Mouse (Mus musculus) adrenal gland, adult 18-20 months (tissue): Measurements from ENCODE around the gene Lhx9. TPM values are rescaled to one million over a fixed set of nuclear protein-coding genes. Genes with fewer than 3 reads are reported as not detected.

ENCODE experiments used
- DNase-seq, 2 experiments: peaks; one replicate each; pipeline ENCODE4 v3.0.0; 2021 to 2022; ENCODE audit warnings: low spot score in 2 of 2
- total RNA-seq, 2 experiments: library from RNA; stranded (reverse); gene quantifications; 1 replicate in 1 of 2; 2 replicates in 1 of 2; pipeline ENCODE4 v1.2.3; 2021

The Lhx9 gene
- total RNA-seq, 2 experiments from 2014 or later: not detected

DNA sequence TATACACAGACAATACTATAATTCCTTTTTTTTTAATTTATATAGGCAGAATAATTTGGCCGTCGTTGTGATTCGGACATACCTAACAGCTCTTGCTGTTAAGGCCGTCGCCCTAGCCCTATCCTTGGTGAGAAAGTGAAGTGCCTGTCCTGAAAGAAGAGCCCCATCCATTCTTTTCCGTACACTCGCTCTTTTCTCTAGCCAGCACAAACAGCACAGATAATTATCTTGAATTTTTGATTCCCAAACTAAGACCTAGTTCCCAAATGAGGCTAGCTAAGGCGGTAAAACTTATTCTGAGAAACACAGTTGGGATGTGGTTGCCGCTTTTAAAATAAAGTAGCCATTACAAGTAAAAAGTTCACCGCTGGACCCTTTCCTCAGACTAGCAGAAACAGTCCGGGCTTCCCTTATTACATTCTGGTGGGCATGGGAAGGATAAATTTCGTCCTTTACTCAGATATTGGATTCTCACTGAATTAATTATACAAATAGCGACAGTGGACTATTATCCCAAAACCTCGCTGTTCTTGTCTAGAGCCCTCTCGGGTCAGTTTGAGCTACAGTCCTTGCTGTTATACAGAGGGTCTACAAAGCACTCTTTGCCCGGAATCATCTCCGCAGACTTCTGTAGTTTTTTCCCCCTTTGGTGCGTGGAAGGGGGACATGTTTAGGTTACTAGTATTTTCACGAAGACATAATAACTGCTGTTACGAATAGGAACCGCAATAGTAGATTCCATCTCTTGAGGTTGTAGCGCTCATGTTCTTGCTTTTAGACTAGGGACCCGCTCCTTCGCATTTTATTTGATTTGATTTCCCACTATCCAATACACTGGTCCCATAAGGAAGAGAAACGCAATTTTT lies 7.7 kb downstream of the Lhx9 start:
- no peak for DNase-seq

DNA sequence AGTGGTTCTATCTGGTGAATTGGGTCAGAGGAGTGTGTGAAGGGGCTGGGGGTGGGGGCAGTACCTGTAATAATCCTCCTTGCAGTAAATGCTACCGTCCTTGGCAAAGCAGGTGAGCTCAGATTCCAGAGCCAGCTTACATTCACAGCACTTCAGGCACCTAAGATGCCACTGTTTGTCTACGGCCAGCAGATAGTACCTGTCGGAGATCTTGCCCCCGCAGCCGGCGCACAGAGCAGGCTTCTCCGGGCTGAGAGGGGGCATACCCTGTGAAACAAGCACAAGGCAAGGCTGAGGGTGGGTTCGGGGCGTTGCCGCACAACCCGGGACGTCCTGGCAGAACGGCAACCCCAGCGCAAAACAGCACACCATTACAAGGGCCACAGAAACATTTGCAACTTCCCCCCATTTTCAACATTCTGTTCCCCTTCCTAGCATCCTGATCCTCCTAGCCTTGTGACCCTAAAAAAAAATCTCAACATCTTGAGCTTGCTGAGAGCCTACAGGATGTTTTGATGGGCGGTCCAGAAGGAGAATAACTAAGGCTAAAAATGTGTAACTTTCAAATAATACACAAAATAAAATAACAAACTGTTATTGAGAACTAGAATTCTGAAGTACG lies 8.5 kb downstream of the Lhx9 start:
- no peak for DNase-seq

DNA sequence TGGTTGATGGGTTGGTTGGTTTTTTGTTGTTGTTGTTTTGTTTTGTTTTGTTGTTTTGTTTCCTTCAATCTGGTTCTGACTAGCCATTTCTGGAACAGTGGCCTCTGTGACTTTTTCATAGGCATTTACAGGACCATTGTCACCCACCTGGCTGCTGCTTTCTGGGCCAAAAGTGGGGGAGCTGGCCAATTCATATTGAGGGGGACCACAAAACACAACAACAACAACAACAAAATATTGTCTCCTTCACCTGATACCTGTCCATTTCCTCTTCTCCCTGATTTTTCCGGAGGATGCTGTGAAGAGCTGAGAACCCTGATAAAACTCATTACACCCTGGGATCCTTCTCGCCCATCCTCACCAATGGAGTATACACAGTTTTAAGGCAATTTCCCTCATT lies 9.1 kb downstream of the Lhx9 start:
- no peak for DNase-seq

DNA sequence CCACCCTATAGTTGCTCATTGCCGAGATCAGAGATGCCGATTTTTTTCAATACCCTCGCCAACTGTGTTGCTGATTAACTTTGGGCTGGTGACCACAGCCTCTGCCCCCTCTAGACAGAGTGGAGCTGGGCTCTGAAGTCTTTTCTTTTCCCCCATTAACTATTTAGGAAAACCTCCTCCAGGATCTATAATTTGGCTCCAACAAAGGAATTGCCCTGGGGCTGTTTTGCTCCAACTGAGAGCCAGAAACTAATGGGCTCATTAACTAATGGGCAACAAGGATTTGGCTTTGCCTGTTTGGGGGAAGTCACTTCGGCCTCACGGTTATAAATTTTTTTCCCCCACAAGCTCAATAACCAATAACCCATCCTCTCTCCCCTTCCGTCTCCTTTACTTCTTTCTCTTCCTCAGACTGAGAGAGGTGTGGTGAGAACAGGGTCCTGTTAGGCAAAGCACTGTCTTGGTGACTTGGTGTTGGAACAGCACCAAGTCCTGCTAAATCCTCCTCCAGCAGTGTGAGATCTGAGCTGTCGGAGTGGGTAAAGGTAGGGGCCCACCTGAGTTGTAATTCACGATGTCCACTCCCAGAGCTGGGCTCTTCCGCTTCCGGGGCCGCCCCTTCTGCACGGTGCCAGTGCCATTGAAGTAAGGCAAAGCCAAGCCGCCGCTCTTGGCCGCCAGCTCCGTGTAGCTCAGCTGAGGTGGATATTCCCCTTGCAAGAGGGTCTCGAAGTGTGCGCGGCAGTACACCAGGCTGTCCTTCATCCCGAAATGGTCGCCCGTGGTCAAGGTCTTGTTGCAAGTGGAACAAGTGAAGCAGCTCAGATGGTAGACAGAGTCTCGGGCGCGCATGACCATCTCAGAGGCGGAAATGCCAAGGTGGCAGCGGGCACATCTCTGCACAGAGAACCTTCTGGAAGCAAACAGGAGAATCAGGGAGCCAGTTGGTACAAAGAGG lies 10.3 kb downstream of the Lhx9 start:
- DNase-seq: no peak

DNA sequence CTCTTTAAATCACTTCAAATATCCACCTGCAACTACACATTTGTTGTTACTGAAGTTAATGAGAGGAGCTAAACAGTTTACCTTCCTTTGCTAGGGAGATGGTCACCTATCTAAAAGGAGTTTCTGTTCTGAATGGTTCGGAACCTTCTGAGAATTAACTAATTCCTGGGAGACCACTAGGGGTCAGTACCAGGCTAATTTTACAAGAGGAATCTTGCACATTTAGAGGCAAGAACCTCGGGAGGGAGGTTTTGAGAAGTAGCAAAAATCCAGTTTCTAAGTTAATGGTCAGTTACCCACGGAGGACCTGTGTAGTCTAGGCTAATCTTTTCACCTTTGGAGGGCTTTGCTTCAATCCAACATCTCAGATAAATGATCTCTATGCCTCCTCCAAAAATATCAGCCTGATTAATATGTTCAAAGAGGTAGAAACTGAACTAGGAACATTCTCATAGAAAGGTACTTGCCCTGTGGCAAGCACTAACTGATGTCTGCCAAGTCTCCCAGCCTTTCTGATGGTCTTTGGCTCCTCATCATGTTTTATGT lies 12.9 kb downstream of the Lhx9 start:
- DNase-seq: no peak

DNA sequence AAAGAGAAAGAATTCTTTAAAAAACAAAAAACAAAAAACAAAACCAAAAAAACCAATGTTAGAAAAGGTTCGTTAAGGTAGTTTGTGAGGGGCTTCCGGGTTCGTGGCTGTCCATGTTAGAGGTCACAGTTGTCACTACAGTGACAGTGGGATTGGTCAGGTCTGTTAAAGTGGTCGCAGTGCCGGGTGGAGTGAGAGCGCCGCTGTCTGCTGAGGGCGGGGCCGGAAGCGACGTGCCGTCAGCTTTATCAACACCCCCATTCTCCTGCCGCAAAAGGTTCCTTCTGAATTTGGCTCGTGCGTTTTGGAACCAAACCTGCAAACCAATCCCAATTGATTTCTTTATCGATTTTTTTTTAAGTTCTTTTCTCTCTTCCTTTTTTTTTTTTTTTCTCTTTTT lies 17.1 kb downstream of the Lhx9 start:
- DNase-seq: no peak

DNA sequence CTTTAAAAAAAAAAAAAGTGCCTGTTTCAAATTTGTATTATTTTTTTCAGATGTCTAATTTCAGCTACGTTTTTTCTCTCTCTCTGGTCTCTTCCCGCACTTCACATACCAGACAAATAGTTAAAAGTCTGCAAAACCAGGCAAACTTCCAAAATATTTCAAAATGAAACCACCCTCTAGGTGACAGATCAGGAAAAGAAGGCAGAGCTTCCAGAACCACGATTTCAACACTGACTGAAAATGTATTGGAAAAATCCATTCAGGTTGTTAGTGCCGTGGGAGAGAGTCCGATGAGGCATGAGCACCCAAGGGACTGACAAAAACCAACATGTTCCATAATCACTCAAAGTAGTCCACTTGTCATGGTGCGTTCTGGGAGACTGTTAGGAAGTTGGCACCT lies 21.5 kb downstream of the Lhx9 start:
- no peak for DNase-seq

DNA sequence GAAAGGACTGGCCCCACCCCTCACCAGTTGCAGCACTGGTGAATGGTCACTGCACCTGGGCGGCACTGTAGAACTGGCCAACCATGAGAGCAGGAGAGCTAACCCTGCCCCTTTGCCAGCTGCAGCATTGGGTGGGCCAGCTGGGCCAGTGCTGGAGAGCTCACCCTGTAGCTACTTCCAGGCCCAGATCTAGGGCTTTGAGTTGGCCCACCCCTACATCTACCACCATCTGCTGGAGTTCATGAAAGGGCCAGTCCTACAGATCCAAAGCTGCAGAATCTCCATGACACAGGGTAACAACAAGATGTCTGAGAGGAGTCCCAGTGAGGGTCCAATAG lies 25.4 kb downstream of the Lhx9 start:
- DNase-seq: no peak

DNA sequence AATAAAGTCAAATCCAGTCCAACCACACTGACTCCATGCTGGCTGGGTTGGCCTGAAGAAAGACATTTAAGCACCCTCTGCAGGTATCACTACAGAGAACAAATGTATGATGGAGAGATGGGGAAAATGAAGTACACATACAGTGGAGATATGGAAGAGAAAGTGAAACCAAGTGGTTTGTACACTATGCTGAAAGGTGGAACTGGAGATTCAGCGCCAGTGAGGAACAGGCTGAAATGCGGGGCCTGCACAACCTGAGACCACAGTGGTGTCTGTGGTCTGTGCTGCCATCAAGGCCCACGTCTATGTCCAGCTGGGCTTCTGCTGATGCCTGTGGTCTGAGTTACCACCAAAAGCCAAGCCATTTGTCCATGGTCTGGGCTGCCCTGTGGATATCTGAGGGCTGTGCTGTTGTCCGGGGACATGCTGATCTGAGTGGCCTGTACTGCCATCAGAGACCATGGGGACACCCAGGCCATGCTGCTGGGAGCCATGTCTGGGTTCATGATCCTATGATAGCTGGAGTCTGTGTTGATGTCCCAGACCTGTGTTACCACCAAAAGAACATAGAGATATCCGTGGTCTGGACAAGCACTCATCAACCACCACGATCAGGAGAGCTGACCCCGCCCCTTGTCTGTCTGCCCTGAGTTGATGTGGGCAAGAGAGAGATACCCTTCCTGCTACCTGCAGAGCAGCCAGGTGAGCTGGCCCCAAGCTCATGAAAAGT lies 26.0 kb downstream of the Lhx9 start:
- DNase-seq: no peak

DNA sequence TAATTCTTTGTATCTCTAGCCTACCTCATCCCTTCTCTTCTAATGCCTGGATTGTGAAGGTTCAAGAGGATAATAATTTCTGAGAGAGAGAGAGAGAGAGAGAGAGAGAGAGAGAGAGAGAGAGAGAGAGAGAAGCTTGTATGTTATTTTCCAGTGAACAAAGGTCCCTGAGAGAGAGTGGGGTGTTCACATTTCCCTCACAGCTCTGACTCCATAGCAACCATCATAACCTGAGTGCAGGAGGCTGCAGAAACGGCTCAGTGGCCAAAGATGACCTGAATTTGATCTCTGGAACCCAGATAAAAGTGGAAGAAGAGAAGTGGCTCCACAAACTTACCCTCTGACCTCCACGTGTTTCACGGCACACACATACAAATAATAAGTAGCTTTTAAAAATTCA lies 46.6 kb downstream of the Lhx9 start:
- DNase-seq: no peak

DNA sequence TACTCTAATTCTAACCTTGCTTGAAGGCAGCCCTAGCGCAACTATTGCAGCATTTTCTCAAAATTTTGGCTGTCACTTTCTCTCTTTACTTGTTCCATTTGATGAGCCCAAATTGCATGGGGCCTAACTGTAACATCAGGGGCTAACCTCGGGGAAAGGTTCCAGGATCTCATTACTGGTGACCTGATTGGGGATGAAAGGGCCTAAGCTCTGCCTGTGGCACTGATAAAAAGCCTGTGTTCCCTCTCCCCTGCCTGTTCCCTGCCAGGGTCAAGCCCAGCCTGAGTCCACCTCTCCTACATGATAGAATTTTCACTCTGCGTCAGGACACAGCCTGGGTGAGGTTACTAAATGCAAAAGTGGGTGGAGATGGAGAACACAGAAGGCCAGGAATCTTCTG lies 47.1 kb downstream of the Lhx9 start:
- no peak for DNase-seq

DNA sequence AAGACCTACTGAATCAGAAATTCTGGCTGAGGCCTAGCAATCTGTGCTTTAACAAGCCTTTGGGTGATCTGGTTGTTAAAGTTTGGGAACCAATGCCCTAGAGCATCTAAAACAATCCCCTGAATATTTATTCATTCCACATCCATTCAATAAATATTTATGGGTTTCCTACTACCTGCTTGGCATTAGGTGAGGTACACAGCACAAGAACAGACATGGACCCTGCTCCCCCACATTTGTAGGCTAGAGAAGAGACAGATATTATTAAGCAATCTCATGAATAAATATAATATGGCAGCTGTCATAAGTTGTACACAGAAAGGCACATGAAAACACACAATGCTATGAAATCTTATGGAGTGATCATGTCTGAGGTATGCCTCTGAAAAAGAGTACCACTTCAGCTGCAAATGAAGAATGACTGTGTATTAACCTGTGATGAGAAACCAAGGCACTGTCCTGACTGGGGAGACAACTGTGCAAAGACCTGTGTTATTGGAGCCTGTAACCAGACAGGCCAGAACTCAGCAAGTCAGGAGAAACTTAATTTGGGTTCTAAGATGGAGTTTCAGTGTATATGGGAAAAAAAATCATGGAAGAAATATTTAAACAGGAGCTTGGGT lies 48.6 kb downstream of the Lhx9 start:
- DNase-seq: no peak

DNA sequence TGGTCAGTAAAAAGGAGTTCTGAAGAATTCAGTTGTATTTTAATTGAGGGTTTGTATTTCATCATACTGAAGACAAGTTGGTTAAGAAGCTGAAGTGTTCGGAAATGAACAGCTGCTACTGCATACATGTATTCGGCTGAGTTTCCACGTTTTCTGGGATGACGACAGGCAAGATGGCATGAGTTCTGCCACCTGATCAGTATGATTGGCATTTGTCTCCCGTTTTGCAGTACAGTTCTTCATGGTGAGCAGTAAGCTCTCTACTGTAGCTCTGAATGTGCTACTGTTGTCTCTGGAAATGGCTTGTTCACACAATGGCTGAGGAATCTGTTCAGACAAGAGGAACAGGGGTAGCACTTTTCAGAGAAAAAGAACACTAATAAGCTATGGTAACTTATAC lies 50.3 kb downstream of the Lhx9 start:
- no peak for DNase-seq

DNA sequence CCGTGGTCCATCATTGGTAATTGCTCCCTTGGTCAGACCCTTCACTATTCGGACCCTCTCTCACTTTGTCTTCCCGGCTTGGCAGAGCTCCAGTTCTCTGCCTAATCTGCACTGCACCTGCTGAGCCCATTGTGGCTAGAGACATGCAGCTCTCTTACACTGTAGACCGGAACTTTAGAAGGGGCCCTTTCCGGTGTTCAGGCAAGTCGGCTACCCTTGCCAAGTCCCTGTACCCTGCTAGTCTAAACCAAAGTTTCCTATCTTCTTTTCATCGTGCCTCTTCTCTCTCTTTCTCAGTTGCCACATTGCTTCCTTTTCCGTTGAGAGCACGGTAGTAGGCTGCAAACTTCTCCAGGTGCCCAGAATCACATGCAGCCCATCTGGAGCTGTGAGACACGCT lies 62.5 kb downstream of the Lhx9 start:
- DNase-seq: no peak

DNA sequence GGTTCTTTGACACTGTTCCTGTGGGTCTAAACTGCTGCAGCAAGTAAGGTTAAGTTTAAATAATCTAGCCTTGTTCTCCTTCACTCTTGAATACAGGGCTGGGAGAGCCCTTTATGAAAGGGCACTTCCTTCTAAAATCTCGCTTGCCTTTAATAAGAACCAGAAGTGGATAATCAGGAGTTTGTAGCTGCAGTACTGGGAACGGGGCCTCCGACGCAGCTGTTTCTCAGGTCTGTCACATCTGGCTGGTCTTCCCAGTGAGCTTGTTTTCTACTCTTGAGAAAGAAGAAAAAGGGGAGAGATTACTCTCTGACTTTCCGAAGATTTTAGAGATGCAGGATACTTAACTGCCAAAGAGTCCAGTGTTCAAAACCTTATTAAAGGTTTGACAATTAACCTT lies 64.4 kb downstream of the Lhx9 start:
- DNase-seq: no peak

Other genes with a start within 250 kb of the Lhx9 start
- 10 to 100 TPM; 43.8 to 52.3 TPM for gene Nek7, start 228.4 kb downstream of the Lhx9 start, total RNA-seq
- gene 2310009B15Rik, start 8.3 kb upstream of the Lhx9 start, total RNA-seq: 10 to 100 TPM; 17.8 to 19.0 TPM
- 10 to 100 TPM; 23.0 to 23.2 TPM for gene Dennd1b, start 114.9 kb upstream of the Lhx9 start, total RNA-seq